Mouse (Mus musculus): ENCODE measurements around the gene Erich2. TPM values are rescaled to one million over a fixed set of nuclear protein-coding genes. Genes with fewer than 3 reads are reported as not detected.

Erich2 gene
- total and polyA plus RNA-seq, 3 experiments, result not detected

- H3K9me3 ChIP-seq (replicated peaks; ENCODE audit: insufficient read depth, low read length), result no peaks in the 10 kb centered on the region
- DNase-seq (ENCODE audit: low read depth, low spot score), result no peak
- TF ChIP-seq JUND (IDR thresholded peaks at IDR 0.05; ENCODE audit: low read depth, low read length) (no peak), MXI1 (IDR thresholded peaks at IDR 0.05; ENCODE audit: low read depth, low read length) (no peak), RAD21 (IDR thresholded peaks at IDR 0.05; ENCODE audit: low read depth, low read length) (no peak), MEF2A (IDR thresholded peaks at IDR 0.05; ENCODE audit: extremely low read depth, insufficient replicate concordance, low read depth, low read length, poor library complexity, severe bottlenecking) (no peak), UBTF (IDR thresholded peaks at IDR 0.05; ENCODE audit: borderline replicate concordance, insufficient read depth, low read depth, low read length) (no peak), TBP (IDR thresholded peaks at IDR 0.05; ENCODE audit: low read depth, low read length) (no peak), TCF12 (IDR thresholded peaks at IDR 0.05; ENCODE audit: low read depth, low read length) (no peak), TAL1 (IDR thresholded peaks at IDR 0.05; ENCODE audit: low read length) (no peak), NELFE (IDR thresholded peaks at IDR 0.05; ENCODE audit: low read depth, low read length) (no peak), EP300 (IDR thresholded peaks at IDR 0.05; ENCODE audit: low read depth in 1 of 2, low read length in 2 of 2) (no peak), POLR2AphosphoS5 (IDR thresholded peaks at IDR 0.05; ENCODE audit: borderline replicate concordance, low read depth, low read length) (no peak), MAX (IDR thresholded peaks at IDR 0.05; ENCODE audit: low read length) (no peak), MYB (IDR thresholded peaks at IDR 0.05; ENCODE audit: low read depth, low read length) (no peak)
- no peaks in the 10 kb centered on the region for H3K27me3 ChIP-seq (ENCODE audit: control insufficient read depth in 1 of 2, insufficient read depth in 2 of 2, low read length in 2 of 2)
- H3K27ac ChIP-seq (ENCODE audit: control insufficient read depth, low read depth, low read length), result no peak overlapping the region
- no peaks in the 10 kb centered on the region for H3K4me1 ChIP-seq (ENCODE audit: control insufficient read depth in 1 of 2, insufficient read depth in 2 of 2, low read length in 2 of 2)
- H3K79me2 ChIP-seq (ENCODE audit: control insufficient read depth, insufficient read depth, low read length, poor library complexity), result no peaks in the 10 kb centered on the region
- H3K36me3 ChIP-seq (ENCODE audit: control insufficient read depth in 1 of 2, insufficient read depth in 2 of 2, low read length in 2 of 2), result no peaks in the 10 kb centered on the region
- no peak overlapping the region for H3K9ac ChIP-seq (ENCODE audit: control insufficient read depth, low read depth, low read length, poor library complexity, severe bottlenecking)
- no peak overlapping the region for H3K4me3 ChIP-seq (ENCODE audit: control insufficient read depth in 1 of 2, insufficient read depth in 1 of 2, low read depth in 2 of 2, low read length in 2 of 2)
These were observed 63.1 kb downstream of the Erich2 start for GRCm38 (mm10) chr2:70571698-70572097.

DNA sequence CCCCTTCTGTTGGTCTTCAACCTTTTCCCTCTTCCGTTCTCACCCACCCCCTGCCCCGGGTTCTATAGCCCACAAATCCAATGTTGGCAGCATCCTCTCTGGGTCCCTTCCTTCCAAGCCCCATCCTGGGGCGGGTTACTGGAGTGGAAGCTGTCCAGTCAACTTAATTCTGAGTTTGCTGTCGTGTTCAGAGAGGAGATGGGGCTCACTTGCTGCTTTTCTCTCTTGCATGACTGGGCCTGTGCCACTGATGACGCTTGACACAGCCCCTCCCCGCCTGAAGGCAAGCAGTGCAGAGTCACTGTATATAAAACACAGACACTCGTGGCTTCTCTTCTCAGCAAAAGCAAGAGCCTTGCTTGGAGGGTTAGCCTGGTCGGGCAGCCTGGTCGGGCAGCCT, 63.6 kb downstream of the Erich2 start:
- no peaks in the 10 kb centered on the region for H3K4me1 ChIP-seq (ENCODE audit: control insufficient read depth in 1 of 2, insufficient read depth in 2 of 2, low read length in 2 of 2)
- H3K36me3 ChIP-seq (ENCODE audit: control insufficient read depth in 1 of 2, insufficient read depth in 2 of 2, low read length in 2 of 2), result no peaks in the 10 kb centered on the region
- H3K79me2 ChIP-seq (ENCODE audit: control insufficient read depth, insufficient read depth, low read length, poor library complexity), result no peaks in the 10 kb centered on the region
- H3K27me3 ChIP-seq (ENCODE audit: control insufficient read depth in 1 of 2, insufficient read depth in 2 of 2, low read length in 2 of 2), result no peaks in the 10 kb centered on the region
- H3K9ac ChIP-seq (ENCODE audit: control insufficient read depth, low read depth, low read length, poor library complexity, severe bottlenecking), result no peak overlapping the region
- H3K27ac ChIP-seq (ENCODE audit: control insufficient read depth, low read depth, low read length), result no peak overlapping the region
- H3K4me3 ChIP-seq (ENCODE audit: control insufficient read depth in 1 of 2, insufficient read depth in 1 of 2, low read depth in 2 of 2, low read length in 2 of 2), result no peak overlapping the region
- TF ChIP-seq GATA1 (IDR thresholded peaks at IDR 0.05; ENCODE audit: low read depth, low read length), result no peak
- no peak for TF ChIP-seq POLR2AphosphoS5 (IDR thresholded peaks at IDR 0.05; ENCODE audit: borderline replicate concordance, low read depth, low read length)
- TF ChIP-seq POLR2A (IDR thresholded peaks at IDR 0.05; ENCODE audit: control insufficient read depth in 1 of 2, insufficient read depth in 1 of 2, low read depth in 1 of 2, low read length in 2 of 2, poor library complexity in 1 of 2), result no peak
- no peak for TF ChIP-seq MAFK (IDR thresholded peaks at IDR 0.05; ENCODE audit: borderline replicate concordance, low read depth, low read length)
- no peak for TF ChIP-seq CTCF (IDR thresholded peaks at IDR 0.05 in 2 of 3, conservative IDR thresholded peaks at IDR 0.05 in 1 of 3; ENCODE audit: control insufficient read depth in 1 of 3, insufficient read depth in 1 of 3, low read depth in 2 of 3, low read length in 3 of 3, poor library complexity in 1 of 3, severe bottlenecking in 1 of 3)
- H3K9me3 ChIP-seq (replicated peaks; ENCODE audit: insufficient read depth, low read length), result no peaks in the 10 kb centered on the region
- no peak for DNase-seq (ENCODE audit: low read depth, low spot score)
